Mouse (Mus musculus) embryonic stem cell, embryonic (primary cell): ENCODE data around the gene Bub3.

ENCODE experiments used
- CTCF ChIA-PET, 4 experiments: fragments of 300-600 bp in 2 of 4; fragments of 350-600 bp in 2 of 4; sonication (Branson Sonifier 250); formaldehyde crosslinking; loops; one replicate each; lab custom pipeline; 2022; ENCODE audit warnings: inconsistent platforms in 2 of 4; lab: Charles Lee
- POLR2A ChIA-PET, 4 experiments: fragments of 300-600 bp in 2 of 4; fragments of 350-600 bp in 2 of 4; sonication (Branson Sonifier 250); formaldehyde crosslinking; loops; one replicate each; lab custom pipeline; 2022; ENCODE audit warnings: antibody characterized with exemption in 4 of 4, inconsistent platforms in 1 of 4; lab: Charles Lee

The Bub3 gene

GRCm38 (mm10) chr7:131604946-131605345 is 44.9 kb downstream of the Bub3 start:
- ChIA-PET CTCF (interaction anchor here in 1 of 4 experiments (0.5 kb wide), 1 partner anchor 196 kb away, joined by 3 read pairs; no protein-coding TSS in a partner anchor), POLR2A (no interaction called here)

- ChIA-PET POLR2A (no interaction called here), CTCF (interaction anchor here in 1 of 4 experiments (0.6 kb wide), 1 partner anchor 195 kb away, joined by 3 read pairs; no protein-coding TSS in a partner anchor)
These were observed 45.5 kb downstream of the Bub3 start for GRCm38 (mm10) chr7:131605481-131605880.

DNA sequence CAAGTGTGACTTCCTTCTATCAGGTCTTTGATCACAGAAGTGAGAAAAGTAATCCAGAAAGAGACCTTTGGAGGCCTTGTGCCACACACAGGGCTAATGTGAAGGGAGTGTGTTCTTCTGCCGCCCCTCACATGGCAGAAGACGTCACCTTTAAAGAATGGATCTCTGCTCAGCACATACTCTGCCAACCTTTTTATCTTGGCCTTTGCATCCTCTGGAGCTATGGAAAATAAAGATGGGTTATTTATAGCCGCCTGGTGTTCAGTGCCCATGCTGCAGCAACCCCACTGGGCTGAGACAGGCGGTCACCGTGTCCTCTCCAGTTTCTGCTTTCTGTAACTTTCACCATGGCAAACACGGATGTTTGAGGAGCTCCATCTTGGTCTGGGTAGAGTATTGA is 48.0 kb downstream of the Bub3 start:
- CTCF ChIA-PET: no interaction called here
- POLR2A ChIA-PET: interaction anchor here in 1 of 4 experiments (0.7 kb wide), 1 partner anchor 920 kb away, joined by 3 read pairs; no protein-coding TSS in a partner anchor

DNA sequence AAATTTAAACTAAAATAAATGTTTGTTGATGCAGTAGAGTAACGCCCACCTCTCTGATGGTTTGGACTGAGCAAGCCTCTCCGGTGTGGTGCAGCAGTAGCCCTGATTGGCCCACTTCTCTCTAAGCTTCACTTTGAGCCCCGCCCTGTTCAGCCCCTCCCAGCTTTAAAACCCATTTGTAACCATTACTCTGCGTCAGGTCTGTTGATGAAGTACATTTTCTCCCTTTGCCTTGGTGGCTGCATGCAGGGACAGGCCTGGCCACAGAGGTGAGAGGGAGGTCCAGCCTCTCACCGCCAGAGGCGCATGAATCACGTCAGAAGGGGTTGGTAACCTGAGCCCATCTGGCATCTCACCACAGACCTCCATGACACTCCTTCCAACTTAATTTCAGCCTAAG is 49.7 kb downstream of the Bub3 start:
- ChIA-PET POLR2A (interaction anchor here in 1 of 4 experiments (0.8 kb wide), 1 partner anchor 54 kb away, joined by 3 read pairs; no protein-coding TSS in a partner anchor), CTCF (interaction anchor here in 1 of 4 experiments (1.0 kb wide), 1 partner anchor 140 kb away, joined by 4 read pairs; no protein-coding TSS in a partner anchor)
